Mouse (Mus musculus): ENCODE data around the gene Slc25a4. TPM values are rescaled to one million over a fixed set of nuclear protein-coding genes. Genes with fewer than 3 reads are reported as not detected.
A peak's percentile ranks its signal among the peaks of the same experiment; 100 is the strongest.
"Not testable (repeated sequence)": the region's sequence is repeated elsewhere in the genome, so short reads cannot be mapped to it uniquely, and the experiment has no call there.

The Slc25a4 gene
- total and polyA plus RNA-seq, 2 experiments from 2014 or later: 6,522 to 7,450 TPM

DNA sequence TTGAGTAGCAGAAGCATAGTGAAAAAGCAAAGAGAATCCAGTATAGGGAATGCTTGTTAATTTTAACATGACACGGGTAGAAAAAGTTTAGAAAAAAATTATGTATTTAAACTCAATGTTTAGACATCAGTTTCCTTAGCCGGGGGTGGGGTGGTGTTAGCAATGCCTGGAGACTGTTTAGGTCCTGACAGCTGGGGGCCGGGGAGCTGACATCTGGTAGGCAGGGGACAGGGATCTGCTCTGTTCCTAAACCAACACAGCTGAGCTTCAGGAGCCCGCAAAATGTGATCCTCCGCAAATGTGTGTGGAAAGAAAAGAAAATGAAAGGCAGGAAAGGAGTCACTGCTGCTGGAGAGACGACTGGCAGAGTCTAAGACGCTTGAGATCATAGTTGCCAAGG, 31.9 kb upstream of the Slc25a4 start:
- DNase-seq (ENCODE audit: low spot score) (no peak), ATAC-seq (ENCODE audit: insufficient read depth, low read depth) (no peak)
- Histone ChIP-seq H3K27ac (ENCODE audit: low read depth) (no peak overlapping the region), H3K4me1 (ENCODE audit: control insufficient read depth, insufficient read depth) (0 out of 2 replicates have a peak, but pooled peaks cover 8% of the 10 kb centered on the region), H3K27me3 (ENCODE audit: control insufficient read depth, insufficient read depth, low read length) (no peaks in the 10 kb centered on the region), H3K9me3 (replicated peaks; ENCODE audit: control insufficient read depth, low read length) (no peaks in the 10 kb centered on the region), H3K4me2 (ENCODE audit: low read depth, low read length) (no peak overlapping the region), H3K36me3 (replicated peaks; ENCODE audit: control insufficient read depth, insufficient read depth, low read length) (no peaks in the 10 kb centered on the region), H3K9ac (replicated peaks; ENCODE audit: low read depth, low read length) (no peak overlapping the region), H3K4me3 (ENCODE audit: low read depth, low read length) (no peak overlapping the region)
- TF ChIP-seq CTCF (IDR thresholded peaks at IDR 0.05; ENCODE audit: low read depth) (no peak), EP300 (IDR thresholded peaks at IDR 0.05; ENCODE audit: low read depth) (no peak)
- 48% methylated on average over 7 of the region's 7 CpGs for WGBS

DNA sequence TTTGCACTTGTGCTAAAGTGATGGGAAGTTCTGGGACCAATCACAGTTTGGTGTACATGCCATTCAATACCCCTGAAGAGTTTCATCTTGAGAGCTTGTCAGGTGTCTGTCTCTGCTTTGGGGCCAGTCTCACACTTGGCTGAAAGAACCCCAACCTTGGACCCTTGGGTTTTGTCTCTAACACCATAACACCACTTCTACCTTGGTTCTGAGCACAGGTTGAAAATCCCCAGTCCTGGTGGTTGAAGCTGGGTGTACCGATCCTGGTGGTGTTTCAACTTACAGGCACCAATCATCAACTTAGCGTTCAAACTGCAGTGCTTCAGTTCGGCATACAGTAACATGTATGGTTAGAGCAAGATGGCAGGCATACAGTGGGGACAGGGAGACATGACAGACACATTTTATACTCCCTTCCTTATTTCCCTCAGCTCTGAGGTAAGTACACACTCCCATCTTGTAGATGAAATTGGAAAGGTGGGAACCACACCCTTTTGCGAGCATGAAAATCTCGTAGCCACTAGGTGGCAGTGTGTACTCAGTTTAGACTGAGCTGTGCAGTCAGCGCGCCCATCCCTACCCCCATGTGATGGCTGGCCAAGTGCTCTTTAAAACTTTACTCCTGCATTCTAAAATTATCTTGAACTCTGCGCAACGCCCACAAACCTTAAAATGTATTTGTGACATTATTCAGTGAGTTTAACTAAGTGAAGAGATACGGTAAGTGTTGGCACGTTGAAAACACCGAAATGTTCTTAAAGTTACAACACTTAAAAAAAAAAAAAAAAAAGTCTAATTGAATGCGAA, 30.7 kb upstream of the Slc25a4 start:
- no peak overlapping the region for H3K9ac ChIP-seq (replicated peaks; ENCODE audit: low read depth, low read length)
- H3K9me3 ChIP-seq (replicated peaks; ENCODE audit: control insufficient read depth, low read length): no peaks in the 10 kb centered on the region
- 19% methylated on average over 13 of the region's 13 CpGs for WGBS
- H3K36me3 ChIP-seq (replicated peaks; ENCODE audit: control insufficient read depth, insufficient read depth, low read length): no peaks in the 10 kb centered on the region
- DNase-seq (ENCODE audit: low spot score) (peak; percentile 77), ATAC-seq (ENCODE audit: insufficient read depth, low read depth) (peak; percentile 74)
- 0 out of 2 replicates have a peak, but pooled peaks cover 8% of the 10 kb centered on the region for H3K4me1 ChIP-seq (ENCODE audit: control insufficient read depth, insufficient read depth)
- no peak for TF ChIP-seq EP300 (IDR thresholded peaks at IDR 0.05; ENCODE audit: low read depth)
- TF ChIP-seq CTCF (IDR thresholded peaks at IDR 0.05; ENCODE audit: low read depth): peak; percentile 91
- no peak overlapping the region for H3K4me3 ChIP-seq (ENCODE audit: low read depth, low read length)
- H3K27ac ChIP-seq (ENCODE audit: low read depth): no peak overlapping the region
- H3K27me3 ChIP-seq (ENCODE audit: control insufficient read depth, insufficient read depth, low read length): no peaks in the 10 kb centered on the region
- peak overlapping the region; percentile 46 for H3K4me2 ChIP-seq (ENCODE audit: low read depth, low read length)

DNA sequence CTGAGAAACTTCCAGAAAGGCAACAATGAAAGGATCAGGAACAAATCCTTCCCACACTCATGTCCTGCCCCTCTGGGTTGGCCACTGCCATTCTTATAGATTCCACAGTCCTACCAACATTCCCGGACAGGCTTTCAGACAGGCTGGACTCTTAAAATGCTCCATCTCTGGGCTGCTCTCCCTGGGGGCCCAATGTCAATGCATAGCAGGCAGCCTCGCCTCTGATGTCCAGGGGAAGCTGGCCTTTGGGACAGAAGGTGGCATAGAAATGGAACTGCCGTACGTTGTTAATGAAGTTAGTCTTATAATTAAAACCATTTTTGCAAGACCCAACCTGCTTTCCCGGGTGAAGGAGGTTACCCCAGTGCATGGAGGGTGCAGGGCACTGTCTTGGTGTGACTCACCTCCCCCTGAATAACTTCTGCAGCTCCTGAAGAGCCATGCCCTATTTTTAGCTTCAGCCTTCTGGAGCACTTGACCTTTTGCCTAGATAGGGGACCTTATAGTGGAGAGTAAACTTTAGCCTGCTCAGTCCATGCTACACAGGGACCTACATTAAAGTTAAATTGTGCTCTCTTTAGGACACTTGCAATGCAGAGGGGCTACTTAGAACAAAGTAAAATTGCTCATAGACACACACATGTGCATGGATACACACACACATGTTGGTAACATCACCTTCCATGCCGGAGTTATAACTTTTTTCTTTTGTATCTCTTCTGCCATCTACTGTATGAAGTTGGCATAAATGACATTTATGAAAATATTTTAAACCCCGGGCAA, 25.5 kb upstream of the Slc25a4 start:
- Histone ChIP-seq H3K36me3 (replicated peaks; ENCODE audit: control insufficient read depth, insufficient read depth, low read length) (no peaks in the 10 kb centered on the region), H3K4me1 (ENCODE audit: control insufficient read depth, insufficient read depth) (peaks cover 11% of the 10 kb centered on the region), H3K9ac (replicated peaks; ENCODE audit: low read depth, low read length) (no peak overlapping the region), H3K4me2 (ENCODE audit: low read depth, low read length) (peak overlapping the region; percentile 37), H3K27me3 (ENCODE audit: control insufficient read depth, insufficient read depth, low read length) (no peaks in the 10 kb centered on the region), H3K4me3 (ENCODE audit: low read depth, low read length) (no peak overlapping the region), H3K9me3 (replicated peaks; ENCODE audit: control insufficient read depth, low read length) (no peaks in the 10 kb centered on the region), H3K27ac (ENCODE audit: low read depth) (peak overlapping the region; percentile 80)
- ATAC-seq (ENCODE audit: insufficient read depth, low read depth) (peak; percentile 93), DNase-seq (ENCODE audit: low spot score) (peak; percentile 88)
- TF ChIP-seq CTCF (IDR thresholded peaks at IDR 0.05; ENCODE audit: low read depth) (peak; percentile 49), EP300 (IDR thresholded peaks at IDR 0.05; ENCODE audit: low read depth) (peak; percentile 82)
- 20% methylated on average over 7 of the region's 7 CpGs for WGBS

DNA sequence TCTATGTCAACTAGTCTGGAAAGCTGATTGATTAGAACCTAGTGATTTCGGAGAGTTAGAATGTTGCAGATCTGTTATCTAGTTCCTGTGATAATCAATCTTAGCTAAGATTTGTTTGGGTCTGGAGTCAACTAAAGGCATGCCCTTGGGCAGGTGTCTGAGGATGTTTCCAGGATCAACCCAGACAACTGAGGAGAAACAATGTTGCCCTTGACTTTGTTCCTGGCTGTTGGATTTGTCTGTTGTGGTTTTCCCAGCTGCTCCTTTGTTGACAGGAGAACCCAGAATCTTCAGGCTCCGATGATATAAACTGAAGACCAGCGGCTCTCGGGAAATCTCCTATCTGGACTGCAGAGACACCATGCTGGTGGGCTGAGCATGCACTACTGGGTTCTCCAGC, 23.7 kb upstream of the Slc25a4 start:
- no peak for ATAC-seq (ENCODE audit: insufficient read depth, low read depth)
- Histone ChIP-seq H3K4me2 (ENCODE audit: low read depth, low read length) (no peak overlapping the region), H3K4me3 (ENCODE audit: low read depth, low read length) (no peak overlapping the region), H3K4me1 (ENCODE audit: control insufficient read depth, insufficient read depth) (peaks cover 11% of the 10 kb centered on the region), H3K9me3 (replicated peaks; ENCODE audit: control insufficient read depth, low read length) (no peaks in the 10 kb centered on the region), H3K9ac (replicated peaks; ENCODE audit: low read depth, low read length) (no peak overlapping the region), H3K36me3 (replicated peaks; ENCODE audit: control insufficient read depth, insufficient read depth, low read length) (no peaks in the 10 kb centered on the region), H3K27ac (ENCODE audit: low read depth) (no peak overlapping the region), H3K27me3 (ENCODE audit: control insufficient read depth, insufficient read depth, low read length) (no peaks in the 10 kb centered on the region)
- DNase-seq (ENCODE audit: low spot score): no peak
- no peak for TF ChIP-seq EP300 (IDR thresholded peaks at IDR 0.05; ENCODE audit: low read depth)
- no peak for TF ChIP-seq CTCF (IDR thresholded peaks at IDR 0.05; ENCODE audit: low read depth)
- 80% methylated on average over 4 of the region's 4 CpGs for WGBS

GRCm38 (mm10) chr8:46232798-46233197, 21.7 kb upstream of the Slc25a4 start:
- Histone ChIP-seq H3K27ac (ENCODE audit: low read depth) (no peak overlapping the region), H3K9me3 (replicated peaks; ENCODE audit: control insufficient read depth, low read length) (no peaks in the 10 kb centered on the region), H3K4me2 (ENCODE audit: low read depth, low read length) (no peak overlapping the region), H3K36me3 (replicated peaks; ENCODE audit: control insufficient read depth, insufficient read depth, low read length) (no peaks in the 10 kb centered on the region), H3K27me3 (ENCODE audit: control insufficient read depth, insufficient read depth, low read length) (no peaks in the 10 kb centered on the region), H3K4me1 (ENCODE audit: control insufficient read depth, insufficient read depth) (peaks cover 11% of the 10 kb centered on the region), H3K4me3 (ENCODE audit: low read depth, low read length) (no peak overlapping the region), H3K9ac (replicated peaks; ENCODE audit: low read depth, low read length) (no peak overlapping the region)
- DNase-seq (ENCODE audit: low spot score) (no peak), ATAC-seq (ENCODE audit: insufficient read depth, low read depth) (no peak)
- TF ChIP-seq EP300 (IDR thresholded peaks at IDR 0.05; ENCODE audit: low read depth): no peak
- no peak for TF ChIP-seq CTCF (IDR thresholded peaks at IDR 0.05; ENCODE audit: low read depth)
- WGBS: 50% methylated on average over 8 of the region's 8 CpGs

DNA sequence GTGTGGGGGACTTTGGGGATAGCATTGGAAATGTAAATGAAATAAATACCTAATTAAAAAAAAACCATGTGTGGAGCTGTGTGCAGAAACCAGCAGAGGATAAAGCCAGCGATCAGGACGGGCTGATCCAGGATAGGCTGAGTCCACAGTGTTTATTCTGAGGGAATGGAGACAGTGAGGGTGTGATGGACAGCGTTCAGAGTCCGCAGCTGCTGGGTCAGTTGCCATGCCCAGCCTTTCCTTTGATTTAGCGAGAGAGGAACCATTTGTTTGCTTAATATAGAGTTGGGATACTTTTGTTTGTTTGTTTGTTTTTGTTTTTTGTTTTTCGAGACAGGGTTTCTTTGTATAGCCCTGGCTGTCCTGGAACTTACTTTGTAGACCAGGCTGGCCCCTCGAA, 20.9 kb upstream of the Slc25a4 start:
- not testable (repeated sequence) for H3K36me3 ChIP-seq (replicated peaks; ENCODE audit: control insufficient read depth, insufficient read depth, low read length); H3K27me3 ChIP-seq (ENCODE audit: control insufficient read depth, insufficient read depth, low read length); H3K4me3 ChIP-seq (ENCODE audit: low read depth, low read length); H3K9me3 ChIP-seq (replicated peaks; ENCODE audit: control insufficient read depth, low read length); H3K27ac ChIP-seq (ENCODE audit: low read depth); H3K9ac ChIP-seq (replicated peaks; ENCODE audit: low read depth, low read length); H3K4me2 ChIP-seq (ENCODE audit: low read depth, low read length); DNase-seq (ENCODE audit: low spot score); ATAC-seq (ENCODE audit: insufficient read depth, low read depth)
- H3K4me1 ChIP-seq (ENCODE audit: control insufficient read depth, insufficient read depth): peaks cover 11% of the 10 kb centered on the region
- 81% methylated on average over 7 of the region's 7 CpGs for WGBS
